Mouse (Mus musculus): ENCODE data around the gene Dennd2a.

DNA sequence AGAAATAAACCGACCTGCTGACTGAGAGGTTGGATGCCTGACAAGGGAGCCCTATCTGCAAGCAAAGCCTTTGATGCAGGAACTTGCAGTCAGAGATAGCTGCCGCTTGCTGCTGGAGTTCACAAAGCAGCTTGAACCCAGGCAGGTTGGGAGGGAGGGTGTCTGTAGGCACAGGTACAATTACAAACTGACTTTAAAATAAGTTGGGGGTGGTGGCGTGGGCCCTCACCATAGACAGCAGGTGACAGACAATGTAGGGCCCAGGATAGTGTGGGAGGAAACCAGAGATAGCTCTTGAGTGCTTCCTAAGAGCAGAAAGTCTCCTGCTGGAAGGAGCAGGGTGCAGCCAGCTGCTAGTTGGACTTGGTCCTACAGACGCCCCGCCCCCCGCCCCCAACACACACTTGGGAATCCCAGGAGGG is 134.5 kb downstream of the Dennd2a start:
- no peak for TF ChIP-seq CTCF (IDR thresholded peaks at IDR 0.05; ENCODE audit: low read depth, low read length)
- TF ChIP-seq POLR2A (IDR thresholded peaks at IDR 0.05; ENCODE audit: borderline replicate concordance, low read depth, low read length): no peak
